Mouse (Mus musculus): ENCODE measurements around the gene Elavl2. TPM values are rescaled to one million over a fixed set of nuclear protein-coding genes. Genes with fewer than 3 reads are reported as not detected.

Gene Elavl2
- polyA plus RNA-seq, 1 experiment from 2014 or later: 150 TPM

DNA sequence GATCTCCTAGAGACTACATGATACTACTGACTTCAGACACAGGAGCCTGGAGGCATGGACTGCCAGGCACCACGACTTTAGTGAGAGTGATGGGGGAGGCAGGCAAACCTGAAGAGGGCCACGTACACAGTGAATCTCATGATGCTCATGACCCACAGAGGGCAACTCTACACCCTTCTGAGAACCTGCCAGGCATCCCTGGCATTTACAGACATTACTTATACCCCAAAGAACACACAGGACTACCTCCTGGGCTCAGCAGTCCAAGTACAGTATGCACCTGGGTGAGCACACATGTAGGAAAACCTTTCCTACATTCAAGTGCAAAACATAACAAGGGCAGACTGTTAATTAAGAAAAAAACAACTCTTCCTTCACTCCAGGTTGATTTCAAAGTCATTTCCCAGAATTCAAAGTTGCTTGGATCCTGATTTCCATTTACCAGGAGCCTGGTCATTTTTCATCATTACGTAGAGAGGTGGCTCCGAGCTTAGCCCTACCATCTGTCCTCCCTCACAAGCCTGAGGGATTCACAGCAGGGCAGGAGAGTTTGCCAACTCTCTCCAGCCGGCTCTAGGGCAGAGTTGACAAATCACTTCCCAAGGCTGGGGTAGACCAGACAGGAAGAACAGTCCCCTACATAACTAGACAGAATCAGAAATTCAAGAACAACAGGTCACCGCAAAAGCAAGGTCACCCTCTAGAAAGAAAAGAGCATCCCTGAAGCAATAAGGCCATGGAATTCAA, 161.7 kb downstream of the Elavl2 start:
- peaks cover 3% of the 10 kb centered on the region; the same call in 1 of the 2 replicates for H3K36me3 ChIP-seq
- H3K9ac ChIP-seq: no peak overlapping the region
- H3K27me3 ChIP-seq: no peaks in the 10 kb centered on the region
- peaks cover 34% of the 10 kb centered on the region for H3K4me1 ChIP-seq (replicated peaks)
- H3K4me3 ChIP-seq: no peak overlapping the region
- no peaks in the 10 kb centered on the region for H3K9me3 ChIP-seq
- no peak for ATAC-seq (ENCODE audit: low read depth)
- no peak overlapping the region for H3K4me2 ChIP-seq
- H3K27ac ChIP-seq (replicated peaks): no peak overlapping the region
- WGBS: 63% methylated on average over 6 of the region's 6 CpGs

DNA sequence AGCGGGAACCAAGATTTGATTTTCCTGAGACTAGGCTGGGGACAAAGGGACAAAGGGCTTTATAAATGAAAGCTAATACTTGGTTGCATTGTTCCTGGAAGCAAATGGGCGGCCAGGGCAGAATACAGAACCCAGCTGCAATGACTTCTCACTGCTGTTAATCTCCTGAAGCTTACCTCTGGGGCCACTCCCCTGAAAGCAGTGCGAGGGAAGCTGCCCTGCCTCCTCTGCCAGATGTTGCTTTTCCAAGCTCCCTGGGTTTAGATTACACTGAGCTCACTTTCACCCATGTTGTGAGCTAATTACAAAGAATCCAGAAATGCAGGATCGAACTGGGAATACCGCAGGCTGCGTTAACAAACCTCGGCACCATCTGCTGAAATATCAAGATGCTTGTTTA, 163.6 kb downstream of the Elavl2 start:
- H3K36me3 ChIP-seq: peaks cover 7% of the 10 kb centered on the region; the same call in 1 of the 2 replicates
- peak; percentile 72 for ATAC-seq (ENCODE audit: low read depth)
- H3K4me2 ChIP-seq: no peak overlapping the region
- no peak overlapping the region for H3K4me3 ChIP-seq
- peaks cover 37% of the 10 kb centered on the region for H3K4me1 ChIP-seq (replicated peaks)
- no peaks in the 10 kb centered on the region for H3K27me3 ChIP-seq
- WGBS: 26% methylated on average over 7 of the region's 7 CpGs
- no peak overlapping the region for H3K9ac ChIP-seq
- no peaks in the 10 kb centered on the region for H3K9me3 ChIP-seq
- peak overlapping the region; percentile 69 for H3K27ac ChIP-seq (replicated peaks)

DNA sequence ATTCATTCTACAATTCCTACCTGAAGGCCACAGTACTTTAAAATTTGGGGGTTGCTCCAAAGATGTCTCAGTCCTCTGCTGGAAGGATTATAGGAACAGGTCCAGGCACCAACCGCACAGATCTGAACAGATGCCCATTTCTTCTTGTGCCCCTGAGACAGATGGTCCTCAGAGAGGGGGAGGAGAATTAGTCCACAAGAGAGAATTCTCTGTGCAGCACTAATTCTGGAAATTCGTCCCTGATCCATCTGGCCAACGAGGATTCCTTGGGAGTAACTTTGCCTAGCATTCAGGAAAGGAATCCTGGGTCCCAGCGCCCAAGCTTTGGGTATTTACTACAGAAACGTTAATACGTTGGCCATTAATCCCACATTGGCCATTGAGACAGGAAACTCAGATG, 165.6 kb downstream of the Elavl2 start:
- Histone ChIP-seq H3K9ac (no peak overlapping the region), H3K4me2 (no peak overlapping the region), H3K4me3 (no peak overlapping the region), H3K9me3 (no peaks in the 10 kb centered on the region), H3K27me3 (no peaks in the 10 kb centered on the region), H3K27ac (replicated peaks) (0 out of 2 replicates have a peak overlapping the region, but pooled peaks have one; percentile 1), H3K4me1 (replicated peaks) (peaks cover 58% of the 10 kb centered on the region), H3K36me3 (peaks cover 7% of the 10 kb centered on the region)
- no peak for ATAC-seq (ENCODE audit: low read depth)
- WGBS: 73% methylated on average over 6 of the region's 6 CpGs

DNA sequence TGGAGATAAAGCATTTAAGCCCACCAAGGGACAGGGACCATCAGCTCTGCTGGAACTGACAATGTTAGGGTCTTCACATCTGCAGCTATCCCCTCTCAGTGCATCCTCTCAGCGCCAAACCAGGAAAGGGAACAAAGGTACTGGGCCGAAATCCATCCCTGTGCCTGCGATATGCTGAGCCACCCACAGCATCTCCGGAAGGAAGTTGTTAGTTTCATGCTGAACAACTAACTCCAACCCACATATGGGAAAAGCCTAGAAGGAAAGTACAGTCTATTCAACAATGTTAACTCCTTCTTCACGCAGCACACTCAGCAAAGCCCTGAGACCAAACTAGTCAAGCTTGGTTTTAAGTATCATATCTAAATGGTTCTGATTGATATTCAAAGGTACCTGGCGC, 167.0 kb downstream of the Elavl2 start:
- Histone ChIP-seq H3K4me1 (replicated peaks) (peaks cover 55% of the 10 kb centered on the region), H3K4me2 (no peak overlapping the region), H3K4me3 (no peak overlapping the region), H3K36me3 (peaks cover 21% of the 10 kb centered on the region), H3K27ac (replicated peaks) (no peak overlapping the region), H3K27me3 (no peaks in the 10 kb centered on the region), H3K9me3 (no peaks in the 10 kb centered on the region), H3K9ac (no peak overlapping the region)
- WGBS: 97% methylated on average over 6 of the region's 6 CpGs
- ATAC-seq (ENCODE audit: low read depth): no peak

DNA sequence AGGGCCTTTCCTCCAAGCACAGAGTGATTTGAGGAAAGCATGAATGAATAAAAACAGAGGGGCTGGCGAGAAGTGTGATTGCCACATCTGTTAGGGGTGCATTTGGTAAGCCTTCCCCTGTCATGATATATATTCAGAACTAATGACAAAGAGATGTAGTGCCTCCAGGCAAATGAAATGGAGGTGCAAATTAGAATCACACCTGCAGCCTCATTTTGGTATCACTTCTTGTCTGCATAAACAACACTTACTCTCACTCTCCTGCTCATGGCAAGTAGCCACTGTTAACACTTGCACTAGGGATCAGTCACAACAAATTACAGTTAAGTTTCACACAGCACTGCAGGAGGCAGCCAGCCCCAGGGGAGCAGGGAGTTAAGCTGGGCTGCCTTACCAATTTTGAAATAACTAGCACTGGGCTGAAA, 170.1 kb downstream of the Elavl2 start:
- Histone ChIP-seq H3K36me3 (peaks cover 49% of the 10 kb centered on the region), H3K27ac (replicated peaks) (0 out of 2 replicates have a peak overlapping the region, but pooled peaks have one; percentile 34), H3K9me3 (no peaks in the 10 kb centered on the region)

DNA sequence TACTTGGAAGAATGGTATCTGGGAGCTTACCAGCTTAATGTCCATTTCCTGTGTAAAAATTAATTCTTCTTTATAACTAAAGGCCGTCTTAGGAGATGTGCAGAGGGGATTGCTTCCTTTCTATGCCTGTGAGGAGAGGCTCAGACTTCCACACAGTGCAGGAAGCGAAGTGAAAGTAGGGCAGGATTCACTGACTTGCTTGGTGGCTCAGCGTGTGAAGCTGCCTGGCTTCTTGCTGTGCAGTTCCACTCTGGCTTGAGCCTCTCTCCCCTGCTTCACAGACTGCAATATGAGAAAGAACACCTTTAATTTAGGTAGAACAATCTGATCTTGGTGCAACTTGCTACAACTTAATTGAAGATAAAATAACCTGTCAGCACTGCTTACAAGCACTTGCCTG, 172.2 kb downstream of the Elavl2 start:
- peaks cover 67% of the 10 kb centered on the region for H3K36me3 ChIP-seq
- H3K9me3 ChIP-seq: no peaks in the 10 kb centered on the region
- H3K4me3 ChIP-seq: no peak overlapping the region
- H3K4me2 ChIP-seq: no peak overlapping the region
- no peak for ATAC-seq (ENCODE audit: low read depth)
- no peaks in the 10 kb centered on the region for H3K27me3 ChIP-seq
- no peak overlapping the region for H3K27ac ChIP-seq (replicated peaks)
- H3K4me1 ChIP-seq (replicated peaks): peaks cover 24% of the 10 kb centered on the region
- 88% methylated on average over 3 of the region's 3 CpGs for WGBS
- H3K9ac ChIP-seq: no peak overlapping the region

More for the DNA sequence above, 170.1 kb downstream of the Elavl2 start:
- ATAC-seq (ENCODE audit: low read depth): peak; percentile 37
- Histone ChIP-seq H3K4me1 (replicated peaks) (peaks cover 31% of the 10 kb centered on the region), H3K4me2 (no peak overlapping the region), H3K9ac (no peak overlapping the region), H3K27me3 (no peaks in the 10 kb centered on the region), H3K4me3 (no peak overlapping the region)
- 42% methylated on average over 1 of the region's 1 CpGs for WGBS

DNA sequence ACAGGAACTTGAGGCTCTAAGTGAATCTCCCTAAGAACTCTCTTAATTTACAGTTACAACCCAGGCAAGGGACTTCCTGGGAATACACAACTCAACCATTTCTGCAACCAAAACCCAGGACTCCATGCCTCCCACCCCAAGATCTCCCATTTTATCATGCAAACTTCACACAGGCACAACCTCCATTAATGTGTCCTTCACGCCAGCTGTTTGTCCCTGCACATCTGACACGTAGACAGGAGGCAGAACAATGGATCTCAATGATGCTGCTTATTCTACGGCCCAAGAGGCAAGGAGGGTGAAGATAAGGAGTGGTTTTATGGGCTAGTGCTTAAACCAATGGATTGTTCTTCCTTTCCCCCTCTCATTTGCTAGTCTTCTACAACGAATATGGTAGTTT, 176.8 kb downstream of the Elavl2 start:
- Histone ChIP-seq H3K36me3 (peaks cover 75% of the 10 kb centered on the region), H3K9me3 (no peaks in the 10 kb centered on the region), H3K4me2 (no peak overlapping the region), H3K27me3 (no peaks in the 10 kb centered on the region), H3K9ac (no peak overlapping the region), H3K4me3 (no peak overlapping the region), H3K27ac (replicated peaks) (no peak overlapping the region), H3K4me1 (replicated peaks) (no peaks in the 10 kb centered on the region)
- ATAC-seq (ENCODE audit: low read depth): no peak
- 80% methylated on average over 4 of the region's 4 CpGs for WGBS

DNA sequence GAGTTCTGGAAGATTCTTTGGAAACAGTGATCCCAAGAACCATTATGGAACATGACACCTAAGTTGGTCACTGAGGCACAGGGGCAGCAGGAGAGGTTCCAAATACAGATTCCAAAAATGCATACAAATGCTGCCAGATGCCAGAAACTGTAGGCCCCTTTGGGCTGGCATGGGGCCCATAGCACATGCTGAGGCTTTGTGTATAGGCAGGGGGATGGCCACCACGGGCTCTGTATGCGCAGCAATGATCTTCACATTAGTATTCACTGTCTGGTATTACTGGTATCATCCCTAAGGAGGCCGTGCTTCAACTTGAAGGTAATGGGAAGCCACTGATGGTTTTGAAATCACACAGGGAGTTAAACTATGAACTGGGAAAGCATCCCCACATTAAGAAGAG, 181.3 kb downstream of the Elavl2 start:
- no peak overlapping the region for H3K4me2 ChIP-seq
- 67% methylated on average over 3 of the region's 3 CpGs for WGBS
- H3K4me1 ChIP-seq (replicated peaks): no peaks in the 10 kb centered on the region
- H3K9me3 ChIP-seq: no peaks in the 10 kb centered on the region
- H3K27me3 ChIP-seq: no peaks in the 10 kb centered on the region
- ATAC-seq (ENCODE audit: low read depth): no peak
- peaks cover 41% of the 10 kb centered on the region for H3K36me3 ChIP-seq
- no peak overlapping the region for H3K9ac ChIP-seq
- H3K4me3 ChIP-seq: no peak overlapping the region
- H3K27ac ChIP-seq (replicated peaks): no peak overlapping the region

DNA sequence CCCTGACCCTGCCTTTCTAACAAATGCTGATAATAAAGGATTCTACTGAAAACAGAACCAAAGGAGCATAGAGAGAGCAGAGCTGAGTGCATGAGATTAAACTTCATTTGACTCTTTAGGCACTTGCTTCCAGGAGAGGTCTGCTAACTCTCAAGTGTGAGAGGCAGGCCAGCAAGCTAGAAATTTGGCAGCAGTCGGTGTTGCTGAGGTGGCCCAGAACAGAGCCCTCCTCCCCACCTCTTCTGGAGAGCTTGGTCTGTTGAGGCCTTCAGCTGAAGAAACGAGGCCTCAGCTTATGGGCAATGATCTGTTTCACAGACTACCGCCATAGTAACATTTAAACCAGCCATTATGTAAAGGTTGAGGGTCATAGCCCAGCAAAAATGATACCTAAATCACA, 186.7 kb downstream of the Elavl2 start:
- H3K36me3 ChIP-seq: peaks cover 37% of the 10 kb centered on the region
- H3K4me1 ChIP-seq (replicated peaks): no peaks in the 10 kb centered on the region
- 81% methylated on average over 3 of the region's 3 CpGs for WGBS

DNA sequence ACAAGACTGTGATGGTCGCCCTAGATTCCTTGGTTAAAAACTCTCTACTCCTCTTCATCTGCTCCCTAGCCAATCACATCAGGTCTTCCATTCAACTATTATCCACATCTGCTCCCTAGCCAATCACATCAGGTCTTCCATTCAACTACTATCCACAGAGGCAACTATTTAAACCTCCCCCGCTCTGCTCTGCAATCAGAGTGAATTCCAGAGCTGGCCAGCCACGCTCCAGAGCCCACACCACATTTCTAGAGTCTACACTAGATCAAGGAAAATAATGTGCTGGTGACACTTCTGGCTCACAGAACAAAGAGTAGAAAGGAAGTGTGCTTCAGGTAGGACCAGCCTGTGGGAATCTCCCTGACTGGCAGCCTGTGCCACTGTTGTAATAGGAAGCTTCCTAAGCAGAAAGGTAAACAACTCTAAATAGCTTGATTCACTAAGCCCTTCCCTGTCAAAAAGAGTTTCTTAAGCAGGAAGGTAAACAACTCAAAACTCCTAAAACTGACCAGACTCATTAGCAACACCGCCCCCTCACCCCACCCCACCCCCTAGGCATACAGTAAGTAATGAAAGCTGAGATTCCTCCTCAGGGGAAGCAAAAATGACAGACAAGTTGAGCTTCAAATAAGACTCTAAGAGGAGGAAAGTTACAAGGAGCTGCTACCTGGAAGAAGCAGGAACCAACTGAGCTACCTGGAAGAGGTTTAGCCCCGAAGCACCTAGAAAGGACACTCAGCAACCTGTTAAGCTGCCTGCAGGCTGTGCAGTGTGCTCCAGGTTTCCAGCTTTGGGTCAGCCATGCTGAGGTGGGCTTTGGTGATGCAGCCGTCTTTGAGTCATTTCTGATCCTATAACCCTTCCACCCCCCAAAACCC, 191.9 kb downstream of the Elavl2 start:
- ATAC-seq (ENCODE audit: low read depth): no peak
- H3K4me2 ChIP-seq: no peak overlapping the region
- H3K4me3 ChIP-seq: no peak overlapping the region
- 0 out of 2 replicates have a peak, but pooled peaks cover 3% of the 10 kb centered on the region for H3K4me1 ChIP-seq (replicated peaks)
- no peaks in the 10 kb centered on the region for H3K9me3 ChIP-seq
- no peak overlapping the region for H3K27ac ChIP-seq (replicated peaks)
- no peak overlapping the region for H3K9ac ChIP-seq
- 69% methylated on average over 6 of the region's 6 CpGs for WGBS
- H3K36me3 ChIP-seq: peaks cover 19% of the 10 kb centered on the region
- no peaks in the 10 kb centered on the region for H3K27me3 ChIP-seq

More for the DNA sequence above, 186.7 kb downstream of the Elavl2 start:
- Histone ChIP-seq H3K27ac (replicated peaks) (no peak overlapping the region), H3K27me3 (no peaks in the 10 kb centered on the region), H3K9me3 (no peaks in the 10 kb centered on the region), H3K4me3 (no peak overlapping the region), H3K4me2 (no peak overlapping the region), H3K9ac (no peak overlapping the region)
- ATAC-seq (ENCODE audit: low read depth): no peak

All from neural tube, embryonic 13.5 days (tissue).